In genomic region chr13:97241787-97242280, GRCm38 (mm10) we compare ENCODE assay signal across 8 mouse cellular contexts. TPM values are rescaled to one million over a fixed set of nuclear protein-coding genes. Genes with fewer than 3 reads are reported as not detected.
DNase-seq lines count a peak whose midpoint lies in the region; ATAC-seq and TF ChIP-seq lines count a peak whose summit lies in the region.

No protein-coding gene starts in this region.

- 0% methylated on average over 20 of the region's 20 CpGs for WGBS in hindbrain, embryonic 15.5 days
- under 1% methylated on average over 20 of the region's 20 CpGs for WGBS in midbrain, postnatal 0 days

- H3K4me2 ChIP-seq in hindbrain, embryonic 15.5 days: peak overlapping the region; percentile 91
- peak overlapping the region; percentile 72 for H3K4me2 ChIP-seq in midbrain, postnatal 0 days (ENCODE audit: low read depth, low read length, poor library complexity, severe bottlenecking)

- H3K4me1 ChIP-seq in brown adipose tissue, adult 24 weeks (ENCODE audit: control insufficient read depth, insufficient read depth, insufficient read length, low read length): peaks cover 11% of the 10 kb centered on the region
- peaks cover 77% of the 10 kb centered on the region for H3K4me1 ChIP-seq in hindbrain, embryonic 15.5 days (replicated peaks)
- H3K4me1 ChIP-seq in midbrain, postnatal 0 days (ENCODE audit: insufficient read depth, low read length): peaks cover 16% of the 10 kb centered on the region

- peak overlapping the region; percentile 92 for H3K9ac ChIP-seq in hindbrain, embryonic 15.5 days
- H3K9ac ChIP-seq in midbrain, postnatal 0 days (replicated peaks; ENCODE audit: low read length, poor library complexity, severe bottlenecking): peak overlapping the region; percentile 68

- no peaks in the 10 kb centered on the region for H3K27me3 ChIP-seq in hindbrain, embryonic 15.5 days
- H3K27me3 ChIP-seq in midbrain, postnatal 0 days (ENCODE audit: insufficient read depth, low read length): no peaks in the 10 kb centered on the region

- DNase-seq in kidney, postnatal 10 days: peak; percentile 30
- DNase-seq in kidney, postnatal 14 days: no peak
- DNase-seq in midbrain, postnatal 0 days (ENCODE audit: low spot score): no peak
- DNase-seq in cerebellum, adult 9-10 months: no peak
- no peak for DNase-seq in spleen, postnatal 36 days (ENCODE audit: low spot score in 2 of 2)
- DNase-seq in ovary, postnatal 14 days (ENCODE audit: low spot score): no peak

- ATAC-seq in hindbrain, embryonic 15.5 days (ENCODE audit: low FRiP score, low read depth): no peak
- no peak for ATAC-seq in midbrain, postnatal 0 days (ENCODE audit: low FRiP score)

- H3K9me3 ChIP-seq in hindbrain, embryonic 15.5 days: no peaks in the 10 kb centered on the region
- H3K9me3 ChIP-seq in midbrain, postnatal 0 days (ENCODE audit: low read length): no peaks in the 10 kb centered on the region

- peaks cover 10% of the 10 kb centered on the region; the same call in 1 of the 2 replicates for H3K36me3 ChIP-seq in hindbrain, embryonic 15.5 days
- peaks cover 15% of the 10 kb centered on the region for H3K36me3 ChIP-seq in midbrain, postnatal 0 days (ENCODE audit: insufficient read depth, low read length)

- TF ChIP-seq CTCF in midbrain, postnatal 0 days (IDR thresholded peaks at IDR 0.05): no peak

- peak overlapping the region; percentile 90 for H3K27ac ChIP-seq in brown adipose tissue, adult 24 weeks (replicated peaks; ENCODE audit: low read depth, low read length)
- H3K27ac ChIP-seq in hindbrain, embryonic 15.5 days (replicated peaks): peak overlapping the region; percentile 95
- H3K27ac ChIP-seq in midbrain, postnatal 0 days (ENCODE audit: low read depth, low read length): peak overlapping the region; percentile 89

- peak overlapping the region; percentile 92 for H3K4me3 ChIP-seq in brown adipose tissue, adult 24 weeks (ENCODE audit: insufficient read depth, low read depth, low read length)
- H3K4me3 ChIP-seq in hindbrain, embryonic 15.5 days: peak overlapping the region; percentile 86
- H3K4me3 ChIP-seq in midbrain, postnatal 0 days (ENCODE audit: low read depth, low read length): peak overlapping the region; percentile 63

RNA-seq across cellular contexts. Expression of gene Enc1, which starts 0.9 kb away (rescaled TPM):
- polyA plus RNA-seq in brown adipose tissue, adult 24 weeks (2012; ENCODE audit: insufficient read depth, insufficient read length, missing spikeins): 17.6 and 27.3 TPM in 2 replicates
- polyA plus RNA-seq in hindbrain, embryonic 15.5 days (2015; fragmentation: Nextera tagmentation; extraction: Ambion mirVana): 57.3 and 59.7 TPM in 2 replicates
- total RNA-seq in midbrain, postnatal 0 days (2014; rRNA removed): 326 and 348 TPM in 2 replicates
- 54.0 and 54.2 TPM in 2 replicates for polyA plus RNA-seq in midbrain, postnatal 0 days (2015; fragmentation: Nextera tagmentation; extraction: Ambion mirVana)

RNA-seq across cellular contexts. Expression of gene Hexb, which starts 43.7 kb away (rescaled TPM):
- 14.6 and 16.0 TPM in 2 replicates for polyA plus RNA-seq in brown adipose tissue, adult 24 weeks (2012; ENCODE audit: insufficient read depth, insufficient read length, missing spikeins)
- 45.2 and 52.9 TPM in 2 replicates for polyA plus RNA-seq in hindbrain, embryonic 15.5 days (2015; fragmentation: Nextera tagmentation; extraction: Ambion mirVana)
- total RNA-seq in midbrain, postnatal 0 days (2014; rRNA removed): 55.1 and 70.5 TPM in 2 replicates
- 57.7 and 59.7 TPM in 2 replicates for polyA plus RNA-seq in midbrain, postnatal 0 days (2015; fragmentation: Nextera tagmentation; extraction: Ambion mirVana)
